Mouse (Mus musculus) G1E (cell line): ENCODE data around the gene Il31.

Source experiments
- CTCF ChIP-seq: IDR thresholded peaks from 2 replicates; pipeline ENCODE4 v1.5.1; 2012; ENCODE audit warnings: low read depth, low read length, inconsistent platforms, mixed read lengths
- GATA1 ChIP-seq: IDR thresholded peaks from 2 replicates; pipeline ENCODE4 v1.6.1; 2012; ENCODE audit warnings: borderline replicate concordance, low read length, inconsistent platforms, mixed read lengths
- GATA2 ChIP-seq: IDR thresholded peaks from 2 replicates; pipeline ENCODE4 v1.6.1; 2012; ENCODE audit warnings: low read depth, low read length, inconsistent platforms, borderline replicate concordance
- POLR2AphosphoS5 ChIP-seq: IDR thresholded peaks from 2 replicates; pipeline ENCODE4 v1.6.1; 2012; ENCODE audit warnings: low read depth, low read length, inconsistent platforms; ENCODE audit not compliant: insufficient replicate concordance
- TAL1 ChIP-seq: conservative IDR thresholded peaks from 2 replicates; pipeline ENCODE4 v1.6.1; 2012; ENCODE audit warnings: low read depth, low read length, inconsistent platforms, mixed read lengths

GRCm38 (mm10) chr5:123510160-123510559 is 20.9 kb upstream of the Il31 start, which contains the start of gene B3gnt4:
- TF ChIP-seq GATA1 (no peak), CTCF (no peak), TAL1 (no peak), GATA2 (no peak), POLR2AphosphoS5 (no peak)
